Mouse (Mus musculus) retina, embryonic 14.5 days (tissue): ENCODE measurements at regions not wholly inside any gene's neighbourhood (a gene's known extent, or its start where the extent isn't known, plus 50 kb on each side); places are given as distances from the start of the nearest gene placed in this dataset.

Experiments used
- DNase-seq: peaks from one replicate; pipeline ENCODE4 v3.0.0-alpha.2; 2015; ENCODE audit warnings: low spot score

GRCm38 (mm10) chr12:70523379-70523778 is 70.5 kb downstream of the Tmx1 start:
- DNase-seq = no peak

- no peak for DNase-seq
Observed at GRCm38 (mm10) chr12:70524703-70525102, 71.8 kb downstream of the Tmx1 start.

- DNase-seq = no peak
Observed at GRCm38 (mm10) chr12:70531661-70532060, 78.8 kb downstream of the Tmx1 start.

GRCm38 (mm10) chr12:70532225-70532624 is 79.3 kb downstream of the Tmx1 start:
- DNase-seq = no peak

GRCm38 (mm10) chr12:70532843-70533242 is 79.9 kb downstream of the Tmx1 start:
- no peak for DNase-seq

- DNase-seq = no peak
Observed at GRCm38 (mm10) chr12:70533375-70533935, 80.6 kb downstream of the Tmx1 start.

GRCm38 (mm10) chr12:70539124-70539523 is 86.2 kb downstream of the Tmx1 start:
- no peak for DNase-seq

GRCm38 (mm10) chr12:70539856-70540255 is 87.0 kb downstream of the Tmx1 start:
- no peak for DNase-seq

GRCm38 (mm10) chr12:70541432-70541831 is 88.5 kb downstream of the Tmx1 start:
- no peak for DNase-seq

GRCm38 (mm10) chr12:70543299-70543698 is 90.4 kb downstream of the Tmx1 start:
- no peak for DNase-seq

GRCm38 (mm10) chr12:70544326-70544725 is 91.4 kb downstream of the Tmx1 start:
- no peak for DNase-seq

GRCm38 (mm10) chr12:70544850-70545510 is 92.1 kb downstream of the Tmx1 start:
- no peak for DNase-seq

- DNase-seq = no peak
Observed at GRCm38 (mm10) chr12:70547199-70547598, 94.3 kb downstream of the Tmx1 start.

GRCm38 (mm10) chr12:70549296-70549695 is 96.4 kb downstream of the Tmx1 start:
- no peak for DNase-seq

- DNase-seq = no peak
Observed at GRCm38 (mm10) chr12:70553866-70554265, 101.0 kb downstream of the Tmx1 start.

GRCm38 (mm10) chr12:70554586-70554985 is 101.7 kb downstream of the Tmx1 start:
- no peak for DNase-seq

GRCm38 (mm10) chr12:70555723-70556122 is 102.8 kb downstream of the Tmx1 start:
- no peak for DNase-seq

- no peak for DNase-seq
Observed at GRCm38 (mm10) chr12:70556820-70557219, 103.9 kb downstream of the Tmx1 start.

GRCm38 (mm10) chr12:70563446-70563845 is 110.6 kb downstream of the Tmx1 start:
- DNase-seq = no peak

GRCm38 (mm10) chr12:70575665-70576064 is 122.8 kb downstream of the Tmx1 start:
- no peak for DNase-seq

- no peak for DNase-seq
Observed at GRCm38 (mm10) chr12:70577769-70578168, 124.9 kb downstream of the Tmx1 start.

GRCm38 (mm10) chr12:70579328-70579905 is 126.5 kb downstream of the Tmx1 start:
- DNase-seq = peak; percentile 23

GRCm38 (mm10) chr12:70586181-70586580 is 133.3 kb downstream of the Tmx1 start:
- no peak for DNase-seq

- DNase-seq = no peak
Observed at GRCm38 (mm10) chr12:70588234-70588633, 135.3 kb downstream of the Tmx1 start.
